Mouse (Mus musculus): ENCODE results near the gene Plek. TPM values are rescaled to one million over a fixed set of nuclear protein-coding genes. Genes with fewer than 3 reads are reported as not detected.
A peak's percentile ranks its signal among the peaks of the same experiment; 100 is the strongest.

Plek gene
- total RNA-seq, 2 experiments from 2014 or later, result 5.8 to 6.5 TPM

DNA sequence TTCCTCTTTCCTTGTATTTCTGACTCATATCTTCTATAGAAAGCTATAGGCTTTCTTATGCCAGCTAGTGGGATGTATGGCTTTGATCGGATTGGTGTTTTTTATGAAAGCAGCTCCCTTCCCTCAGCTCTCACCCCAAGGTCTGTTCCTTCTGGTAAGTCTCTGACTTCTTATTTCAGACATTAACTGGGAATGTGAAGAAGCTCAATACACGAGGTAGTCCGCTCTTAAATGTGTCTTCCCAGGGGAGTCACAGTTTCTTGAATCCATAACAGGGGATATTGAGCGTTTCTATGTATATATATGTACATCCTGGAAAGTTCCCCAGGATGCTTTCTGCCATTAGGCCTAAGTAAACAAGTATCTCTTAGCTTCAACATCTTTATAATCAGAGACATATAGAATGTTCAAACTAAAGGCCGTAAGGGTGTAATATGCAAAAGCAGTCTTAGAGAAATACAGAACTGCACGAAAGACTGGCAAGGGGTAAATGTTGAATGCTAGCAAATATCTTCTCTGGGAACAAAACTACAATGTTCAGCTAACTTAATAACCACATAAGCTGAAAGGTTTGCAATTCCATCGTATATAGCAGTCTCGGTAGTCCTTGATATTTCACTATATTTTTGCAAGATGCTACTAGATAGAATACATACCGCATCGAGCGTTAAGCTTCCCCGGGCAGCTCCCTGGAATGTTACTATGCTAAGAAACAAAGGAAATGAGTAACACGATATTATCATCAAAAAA, 101.8 kb downstream of the Plek start:
- no peak for DNase-seq (ENCODE audit: low spot score in 2 of 2)

DNA sequence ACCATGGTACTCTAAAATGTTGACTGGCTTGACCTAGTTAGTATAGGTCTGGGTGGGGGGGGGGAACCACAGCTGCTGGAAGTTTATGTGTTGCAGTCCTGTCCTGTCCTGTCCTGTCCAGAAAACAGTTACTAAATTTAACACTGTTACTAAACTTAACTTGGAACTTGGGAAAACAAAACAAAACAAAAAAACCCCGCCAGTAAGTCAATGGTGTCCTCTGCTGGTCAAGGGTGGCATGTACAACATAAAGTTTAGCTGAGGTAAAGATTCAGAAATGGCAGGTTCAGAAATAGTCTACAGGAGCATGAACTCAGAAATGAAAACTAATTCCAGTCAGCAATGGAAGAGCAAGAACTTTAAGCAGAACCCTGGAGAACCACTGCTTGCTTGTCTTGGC, 103.4 kb downstream of the Plek start:
- no peak for DNase-seq (ENCODE audit: low spot score in 2 of 2)

DNA sequence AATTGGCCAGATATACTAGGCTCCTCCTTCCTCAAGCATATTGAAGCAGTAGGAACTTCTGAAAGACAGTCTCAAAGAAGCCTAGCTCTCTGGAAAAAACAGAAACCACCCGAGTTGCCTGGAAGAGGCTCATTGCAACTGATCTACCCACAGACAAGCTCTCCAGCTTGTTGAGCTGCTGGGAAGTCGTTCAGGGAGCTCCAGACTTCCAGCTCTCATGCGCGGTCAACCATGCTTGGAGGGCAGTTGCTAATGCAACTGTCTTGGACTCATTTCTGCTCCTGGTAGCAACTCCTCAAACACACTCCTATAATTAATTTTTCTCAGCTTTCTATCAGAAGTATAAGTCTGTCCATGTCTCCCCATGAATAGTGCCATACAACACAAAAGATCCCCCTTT, 109.2 kb downstream of the Plek start:
- DNase-seq (ENCODE audit: low spot score in 2 of 2), result no peak

DNA sequence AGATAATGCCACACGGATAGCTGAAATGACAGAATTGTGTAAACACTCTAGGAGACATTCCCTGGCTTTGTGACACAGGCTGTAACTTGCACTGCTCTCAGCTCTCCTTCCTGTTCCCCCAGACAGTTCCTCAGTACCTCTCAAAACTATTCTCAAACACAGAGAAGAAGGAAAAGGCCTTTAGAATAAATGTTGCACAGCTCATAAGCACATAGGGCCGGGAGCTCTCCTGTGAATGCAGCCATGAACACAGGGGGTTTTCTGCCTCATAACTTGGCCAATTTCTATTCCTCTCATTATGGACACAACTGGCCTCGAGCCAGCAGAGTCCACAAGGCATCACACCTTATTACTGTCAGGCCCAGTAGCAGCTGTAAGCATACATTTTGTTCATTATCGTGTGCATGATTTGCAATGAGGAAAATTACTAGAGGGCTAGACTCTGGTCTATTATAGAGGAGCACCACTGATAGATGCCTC, 110.2 kb downstream of the Plek start:
- no peak for DNase-seq (ENCODE audit: low spot score in 2 of 2)

DNA sequence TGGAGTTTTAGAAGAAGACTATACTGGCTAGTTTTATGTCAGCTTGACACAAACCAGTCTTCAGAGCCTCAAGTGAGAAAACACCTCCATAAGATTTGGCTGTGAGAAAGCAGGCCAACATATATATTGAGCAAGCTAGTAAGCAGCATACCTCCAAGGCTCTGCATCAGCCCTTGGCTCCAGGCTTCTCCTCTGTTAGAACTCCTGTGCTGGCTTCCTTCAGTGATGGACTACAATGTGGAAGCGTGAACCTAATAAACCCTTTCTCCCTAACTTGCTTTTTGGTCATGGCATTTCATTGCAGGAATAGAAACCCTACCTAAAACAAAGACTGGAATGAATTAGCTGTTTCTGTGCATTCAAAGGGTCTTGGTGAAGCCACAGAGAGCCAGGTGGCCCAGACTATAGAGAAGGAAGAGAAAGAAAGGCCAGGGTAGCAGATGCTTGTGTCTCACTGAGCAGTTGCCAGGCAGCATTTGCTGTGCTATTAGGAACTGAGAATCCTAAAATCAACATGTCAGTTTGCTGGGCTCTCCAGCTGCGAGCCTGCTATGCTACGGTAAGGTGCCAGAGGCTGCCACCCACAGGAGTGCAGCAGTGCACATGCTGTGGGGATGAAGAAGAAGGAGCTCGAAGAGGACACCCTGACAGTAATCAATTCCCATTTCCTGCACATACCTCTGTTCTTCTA, 110.9 kb downstream of the Plek start:
- DNase-seq (ENCODE audit: low spot score in 2 of 2), result peak; percentile 28 to 40

DNA sequence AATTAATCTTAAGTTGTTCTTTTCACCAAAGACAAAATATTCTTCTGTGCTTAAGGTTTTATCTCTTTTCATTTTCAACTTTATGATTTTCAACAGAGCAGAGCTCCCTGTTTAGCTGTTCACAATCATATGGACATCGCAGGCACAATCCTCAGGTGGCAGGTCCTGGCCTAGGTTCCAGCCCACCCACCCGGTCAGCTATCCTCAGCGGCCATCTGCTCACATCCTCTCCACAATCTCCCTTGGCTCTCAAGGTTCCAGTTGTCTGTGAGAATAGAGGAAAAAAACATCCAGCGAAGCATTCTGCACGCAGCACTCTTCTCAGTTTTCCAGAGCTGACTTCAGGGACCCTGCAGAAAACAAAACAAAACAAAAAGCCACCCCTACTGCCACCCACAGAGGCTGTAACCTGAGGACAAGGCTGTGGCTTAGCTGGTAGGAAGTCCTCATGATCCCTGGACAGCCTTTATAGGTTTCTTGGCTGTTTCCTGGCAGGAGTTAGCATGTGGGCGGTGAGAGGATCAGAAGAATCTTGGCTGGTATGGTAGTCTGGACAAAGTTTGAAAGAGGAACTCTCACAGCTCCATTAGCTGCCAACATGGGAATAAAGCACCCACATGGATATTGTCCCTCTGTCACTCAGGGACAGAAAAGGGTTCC, 116.5 kb downstream of the Plek start:
- DNase-seq (ENCODE audit: low spot score in 2 of 2), result no peak

DNA sequence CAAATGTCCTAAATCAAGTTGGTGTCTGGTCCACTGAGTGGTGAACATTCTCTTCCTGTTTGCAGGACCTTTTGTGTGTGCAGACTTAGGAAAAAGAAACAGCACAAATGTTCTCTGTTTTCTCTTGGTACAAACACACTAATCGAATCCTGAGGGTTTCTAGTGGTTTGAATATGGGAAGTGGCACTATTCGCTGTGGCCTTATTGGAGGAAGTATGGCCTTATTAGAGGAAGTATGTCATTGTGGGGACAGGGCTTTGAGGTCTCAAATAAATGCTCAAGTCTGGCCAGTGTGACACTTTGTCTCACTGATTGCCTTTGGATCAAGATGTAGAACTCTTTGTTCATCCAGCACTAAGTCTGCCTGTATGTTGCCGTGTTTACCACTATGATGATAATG, 120.0 kb downstream of the Plek start:
- no peak for DNase-seq (ENCODE audit: low spot score in 2 of 2)

Other genes starting within 250 kb of the Plek start
- gene Fbxo48, start 101.0 kb downstream of the Plek start, total RNA-seq (2021), result 1 to 10 TPM; 1.6 to 2.2 TPM
- 100 to 1,000 TPM; 111 to 113 TPM for gene Cnrip1, start 795 bp downstream of the Plek start, total RNA-seq (2021)
- 100 to 1,000 TPM; 880 to 937 TPM for gene Ppp3r1, start 106.9 kb upstream of the Plek start, total RNA-seq (2021)
- 10 to 100 TPM; 11.8 TPM for gene Wdr92, start 129.7 kb upstream of the Plek start, total RNA-seq (2021)
- 10 to 100 TPM; 26.1 to 28.6 TPM for gene Pno1, start 159.2 kb upstream of the Plek start, total RNA-seq (2021)
- 10 to 100 TPM; 47.6 to 49.3 TPM for gene C1d, start 205.2 kb upstream of the Plek start, total RNA-seq (2021)

All from layer of hippocampus, adult 18-20 months (tissue).